Mouse (Mus musculus) spleen, adult 10 weeks (tissue): ENCODE measurements around the gene Adra2c. TPM values are rescaled to one million over a fixed set of nuclear protein-coding genes. Genes with fewer than 3 reads are reported as not detected.

Experiments
- polyA plus RNA-seq: library from polyadenylated mRNA; stranded (reverse); fragments of 350-450 nt; fragmentation: Illumina TruSeq; extraction: RNeasy Lipid Tissue Mini Kit (QIAGEN cat#74804); gene quantifications from one replicate; pipeline ENCODE4 v1.2.3, GENCODE M21; 2015; ENCODE audit warnings: low replicate concordance; ENCODE audit not compliant: insufficient read depth

Adra2c gene
- not detected for polyA plus RNA-seq

GRCm38 (mm10) chr5:35278019-35278418, at the start of gene Adra2c:
Gene Adra2c, plus strand, starts transcription at chr5:35278319.

Other genes starting within 250 kb of the Adra2c start
- 0.52 TPM for gene Hgfac, start 236.8 kb upstream of the Adra2c start, polyA plus RNA-seq
- gene Dok7, start 221.6 kb upstream of the Adra2c start, polyA plus RNA-seq = not detected
- gene Lrpap1, start 172.6 kb upstream of the Adra2c start, polyA plus RNA-seq = 24.9 TPM
- gene Hmx1, start 110.8 kb downstream of the Adra2c start, polyA plus RNA-seq = not detected
- 0.10 TPM for gene Cpz, start 247.4 kb downstream of the Adra2c start, polyA plus RNA-seq